Mouse (Mus musculus) embryo, embryonic 10 days (tissue): Measurements from ENCODE around the gene Defa25.
A peak's percentile ranks its signal among the peaks of the same experiment; 100 is the strongest.
"Not testable (repeated sequence)": the region's sequence is repeated elsewhere in the genome, so short reads cannot be mapped to it uniquely, and the experiment has no call there.

Source experiments
- DNase-seq: peaks from one replicate; pipeline ENCODE4 v3.0.0-alpha.2; 2015; ENCODE audit warnings: low spot score

The Defa25 gene

DNA sequence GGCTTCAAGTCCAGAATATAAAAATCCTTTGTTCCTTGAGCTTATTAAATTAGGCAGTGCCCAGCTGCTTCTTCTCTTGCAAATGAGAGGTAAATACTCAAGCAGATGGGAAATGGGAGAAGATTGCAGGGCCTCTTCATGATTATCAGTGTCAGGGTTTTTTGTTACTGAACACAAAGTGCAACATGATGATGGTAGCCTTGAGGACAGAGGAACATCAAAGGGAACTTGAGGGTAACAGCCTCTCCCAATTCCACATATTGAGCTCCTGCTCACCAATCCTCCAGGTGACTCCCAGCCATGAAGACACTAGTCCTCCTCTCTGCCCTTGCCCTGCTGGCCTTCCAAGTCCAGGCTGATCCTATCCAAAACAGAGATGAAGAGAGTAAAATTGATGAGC lies at the start of gene Defa25:
Gene Defa25, plus strand, starts transcription at position 301 of the 400 bp plus-strand sequence.
- DNase-seq: not testable (repeated sequence)

DNA sequence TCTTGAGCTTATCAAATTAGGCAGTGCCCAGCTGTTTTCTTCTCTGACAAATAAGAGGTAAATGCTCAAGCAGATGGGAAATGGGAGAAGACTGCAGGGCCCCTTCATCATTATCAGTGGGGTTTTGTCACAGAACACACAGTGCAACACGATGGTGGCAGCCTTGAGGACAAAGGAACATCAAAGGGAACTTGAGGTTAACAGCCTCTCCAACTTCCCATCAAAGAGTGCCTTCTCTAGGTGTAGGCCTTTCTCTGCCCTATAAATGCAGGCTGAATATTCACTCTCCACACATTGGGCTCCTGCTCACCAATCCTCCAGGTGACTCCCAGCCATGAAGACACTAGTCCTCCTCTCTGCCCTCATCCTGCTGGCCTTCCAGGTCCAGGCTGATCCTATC lies 29.5 kb upstream of the Defa25 start, which contains the start of gene Defa23:
Gene Defa23, plus strand, starts transcription at position 301 of the 400 bp plus-strand sequence.
- DNase-seq: not testable (repeated sequence)

DNA sequence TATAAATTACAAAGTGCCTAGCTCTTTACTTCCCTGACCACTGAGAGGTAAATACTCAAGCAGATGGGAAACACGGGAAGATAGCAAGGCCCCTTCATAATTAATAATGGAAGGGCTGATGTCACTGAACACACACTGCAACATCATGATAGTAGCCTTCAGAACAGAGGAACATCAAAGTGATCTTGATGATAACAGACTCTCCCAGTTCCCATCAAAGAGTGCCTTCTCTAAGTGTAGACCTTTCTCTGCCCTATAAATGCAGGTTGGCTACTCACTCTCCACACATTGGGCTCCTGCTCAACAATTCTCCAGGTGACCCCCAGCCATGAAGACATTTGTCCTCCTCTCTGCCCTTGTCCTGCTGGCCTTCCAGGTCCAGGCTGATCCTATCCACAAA lies 19.5 kb upstream of the Defa25 start, which contains the start of gene Defa35:
Gene Defa35, plus strand, starts transcription at position 301 of the 400 bp plus-strand sequence.
- DNase-seq: not testable (repeated sequence)

DNA sequence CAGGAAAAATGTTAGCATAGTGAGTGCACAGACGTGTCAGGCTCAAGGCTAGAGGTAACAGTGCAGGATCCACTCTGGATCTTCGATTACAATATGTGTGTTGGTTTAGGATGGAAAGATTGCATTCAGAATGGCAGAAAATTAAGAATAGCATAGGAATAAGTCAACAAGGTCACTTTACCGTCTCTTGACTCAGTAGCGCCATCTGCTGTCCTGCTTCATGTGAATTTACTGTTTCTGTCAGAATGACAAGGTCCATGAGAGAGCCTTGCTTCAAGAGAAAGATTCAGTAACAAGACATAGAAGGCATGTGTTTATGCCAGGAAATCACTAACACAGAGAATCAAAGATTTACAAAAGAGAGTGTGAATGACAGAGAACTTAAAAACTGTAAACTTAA lies 8.9 kb downstream of the Defa25 start:
- DNase-seq: peak; percentile 17

DNA sequence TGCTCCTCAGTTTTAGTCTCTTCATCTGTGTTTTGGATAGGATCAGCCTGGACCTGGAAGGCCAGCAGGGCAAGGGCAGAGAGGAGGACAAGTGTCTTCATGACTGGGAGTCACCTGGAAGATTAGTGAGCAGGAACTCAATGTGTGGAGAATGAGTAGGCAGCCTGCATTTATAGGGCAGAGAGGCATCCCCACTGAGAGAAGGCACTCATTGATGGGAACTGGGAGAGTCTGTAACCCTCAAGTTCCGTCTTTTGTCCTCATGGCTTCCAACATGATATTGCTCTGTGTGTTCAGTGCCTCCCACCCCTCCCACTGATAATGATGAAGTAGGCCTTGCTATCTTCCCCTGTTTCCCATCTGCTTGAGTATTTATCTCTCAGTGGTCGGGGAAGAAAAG lies 11.7 kb downstream of the Defa25 start, which contains the start of gene Gm14851:
Gene Gm14851, minus strand, starts transcription at position 101 of the 400 bp plus-strand sequence.
- not testable (repeated sequence) for DNase-seq

DNA sequence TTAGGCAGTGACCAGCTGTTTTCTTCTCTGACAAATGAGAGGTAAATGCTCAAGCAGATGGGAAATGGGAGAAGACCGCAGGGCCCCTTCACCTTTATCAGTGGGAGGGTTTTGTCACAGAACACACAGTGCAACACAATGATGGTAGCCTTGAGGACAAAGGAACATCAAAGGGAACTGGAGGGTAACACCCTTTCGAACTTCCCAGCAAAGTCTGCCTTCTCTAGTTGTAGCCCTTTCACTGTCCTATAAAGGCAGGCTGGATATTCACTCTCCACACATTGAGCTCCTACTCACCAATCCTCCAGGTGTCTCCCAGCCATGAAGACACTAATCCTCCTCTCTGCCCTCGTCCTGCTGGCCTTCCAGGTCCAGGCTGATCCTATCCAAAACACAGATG lies 50.1 kb downstream of the Defa25 start, which contains the start of gene Defa30:
Gene Defa30, plus strand, starts transcription at position 301 of the 400 bp plus-strand sequence.
- not testable (repeated sequence) for DNase-seq
